Mouse (Mus musculus) myocyte (in vitro differentiated cells): ENCODE results near the gene Gga1.

Source experiments
- CEBPB ChIP-seq: IDR thresholded peaks from 2 replicates; pipeline ENCODE4 v1.6.1; 2011; ENCODE audit warnings: mild to moderate bottlenecking, moderate library complexity; ENCODE audit not compliant: poor library complexity, insufficient read depth, severe bottlenecking
- E2F4 ChIP-seq: IDR thresholded peaks from one replicate; pipeline ENCODE4 v1.6.1; 2011; ENCODE audit warnings: mild to moderate bottlenecking, control low read depth, moderate library complexity; ENCODE audit not compliant: insufficient read depth
- MAX ChIP-seq: IDR thresholded peaks from one replicate; pipeline ENCODE4 v1.6.1; 2011; ENCODE audit warnings: low read depth, mild to moderate bottlenecking, control low read depth
- MYOD1 ChIP-seq, 3 experiments: IDR thresholded peaks; one replicate each; pipeline ENCODE4 v1.6.1; 2011; ENCODE audit warnings: control low read depth in 2 of 3, low read depth in 2 of 3, mild to moderate bottlenecking in 2 of 3, moderate library complexity in 1 of 3; ENCODE audit not compliant: insufficient read length in 2 of 3, control insufficient read depth in 1 of 3
- POLR2A ChIP-seq: IDR thresholded peaks from one replicate; pipeline ENCODE4 v1.6.1; 2011; ENCODE audit warnings: low read depth, mild to moderate bottlenecking, control low read depth, moderate library complexity; ENCODE audit not compliant: insufficient read length
- POLR2AphosphoS2 ChIP-seq: IDR thresholded peaks from one replicate; pipeline ENCODE4 v1.6.1; 2011; ENCODE audit warnings: low read depth, control low read depth; ENCODE audit not compliant: insufficient read length
- REST ChIP-seq: IDR thresholded peaks from one replicate; pipeline ENCODE4 v1.6.1; 2011; ENCODE audit warnings: mild to moderate bottlenecking, control low read depth, moderate library complexity; ENCODE audit not compliant: insufficient read depth, insufficient read length
- TCF3 ChIP-seq: IDR thresholded peaks from one replicate; pipeline ENCODE4 v1.6.1; 2011; ENCODE audit warnings: low read depth, control low read depth; ENCODE audit not compliant: insufficient read length
- USF1 ChIP-seq: IDR thresholded peaks from one replicate; pipeline ENCODE4 v1.6.1; 2011; ENCODE audit warnings: low read depth, mild to moderate bottlenecking, control low read depth, moderate library complexity

- TF ChIP-seq POLR2A (no peak), USF1 (no peak), MYOD1 (IDR thresholded peaks at IDR 0.05; ENCODE audit: control insufficient read depth in 1 of 3, insufficient read length in 2 of 3, low read depth in 2 of 3) (peak in 1 of 3 experiments; percentile 52), REST (no peak), CEBPB (no peak), POLR2AphosphoS2 (no peak), TCF3 (no peak), E2F4 (no peak), MAX (no peak)
Measured at GRCm38 (mm10) chr15:78834233-78835005, 42.6 kb upstream of the Gga1 start.
